Mouse (Mus musculus) embryonic fibroblast, embryonic 13.5 days (primary cell): ENCODE data around the gene Ap3m1.

ENCODE experiments used
- CTCF ChIP-seq: IDR thresholded peaks from 2 replicates; pipeline ENCODE4 v1.5.1; 2011; ENCODE audit warnings: mild to moderate bottlenecking, control low read depth, low read length, moderate library complexity, borderline replicate concordance; ENCODE audit not compliant: insufficient read depth
- POLR2A ChIP-seq: IDR thresholded peaks from 2 replicates; pipeline ENCODE4 v1.6.1; 2011; ENCODE audit warnings: low read depth, mild to moderate bottlenecking, control low read depth, low read length, moderate library complexity

GRCm38 (mm10) chr14:20997548-20997947 lies 54.8 kb downstream of the Ap3m1 start:
- no peak for TF ChIP-seq CTCF
- TF ChIP-seq POLR2A, result no peak
